Mouse (Mus musculus): ENCODE results near the gene Kcnk15. TPM values are rescaled to one million over a fixed set of nuclear protein-coding genes. Genes with fewer than 3 reads are reported as not detected.

Gene Kcnk15
- total and polyA plus RNA-seq, 2 experiments from 2014 or later, result 0.11 to 0.12 TPM

DNA sequence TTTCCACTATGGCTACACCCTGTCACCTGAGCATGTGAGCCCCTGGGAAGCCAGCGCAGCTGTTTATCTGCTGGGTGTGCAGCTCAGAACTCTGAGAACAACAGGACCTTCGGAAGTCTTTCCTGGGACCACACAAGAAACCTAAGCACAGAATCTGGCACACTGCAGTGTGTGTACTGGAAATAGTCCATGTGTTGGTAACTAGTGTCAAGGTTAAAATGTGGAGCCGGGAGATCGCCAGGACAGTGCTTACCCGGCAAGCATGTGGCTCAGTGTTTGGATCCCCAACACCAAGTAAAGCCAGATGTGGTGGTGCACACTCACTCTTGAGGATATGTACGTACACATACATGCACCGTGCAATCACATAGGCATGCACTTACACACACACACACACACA, 47.6 kb downstream of the Kcnk15 start:
- no peak for TF ChIP-seq CTCF (IDR thresholded peaks at IDR 0.05)
- 92% methylated on average over 7 of the region's 7 CpGs for WGBS
- no peaks in the 10 kb centered on the region for H3K27me3 ChIP-seq (ENCODE audit: insufficient read depth, low read length)

DNA sequence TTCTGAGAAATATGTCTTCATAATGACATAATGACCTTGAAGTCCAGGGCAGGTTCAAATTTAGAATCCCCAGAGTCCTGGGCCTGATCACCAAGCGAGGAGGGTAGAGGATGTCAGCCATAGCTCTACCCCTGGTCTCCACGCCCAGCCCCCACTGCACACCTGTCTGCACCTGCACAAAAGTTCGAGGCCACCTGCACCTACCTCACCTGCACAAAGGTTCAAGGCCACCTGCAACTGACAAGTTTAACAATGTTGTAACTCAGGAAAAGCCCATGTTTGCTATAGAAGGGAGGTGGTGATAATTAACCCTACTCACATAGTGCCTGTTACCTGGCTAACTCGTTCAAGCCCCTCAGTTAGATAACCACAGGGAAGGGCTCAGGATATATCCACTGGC, 49.0 kb downstream of the Kcnk15 start:
- WGBS, result 87% methylated on average over 4 of the region's 4 CpGs
- Histone ChIP-seq H3K36me3 (ENCODE audit: insufficient read depth, low read length) (no peaks in the 10 kb centered on the region), H3K9ac (replicated peaks; ENCODE audit: low read length, poor library complexity, severe bottlenecking) (no peak overlapping the region), H3K27me3 (ENCODE audit: insufficient read depth, low read length) (no peaks in the 10 kb centered on the region), H3K4me2 (ENCODE audit: low read depth, low read length, poor library complexity, severe bottlenecking) (no peak overlapping the region), H3K4me1 (ENCODE audit: insufficient read depth, low read length) (peaks cover 4% of the 10 kb centered on the region; the same call in 1 of the 2 replicates), H3K27ac (ENCODE audit: low read depth, low read length) (no peak overlapping the region), H3K9me3 (ENCODE audit: low read length) (no peaks in the 10 kb centered on the region), H3K4me3 (ENCODE audit: low read depth, low read length) (no peak overlapping the region)
- ATAC-seq (ENCODE audit: low FRiP score) (no peak), DNase-seq (ENCODE audit: low spot score) (no peak)
- no peak for TF ChIP-seq CTCF (IDR thresholded peaks at IDR 0.05)

More for the DNA sequence above, 47.6 kb downstream of the Kcnk15 start:
- Histone ChIP-seq H3K4me3 (ENCODE audit: low read depth, low read length) (no peak overlapping the region), H3K4me2 (ENCODE audit: low read depth, low read length, poor library complexity, severe bottlenecking) (no peak overlapping the region), H3K4me1 (ENCODE audit: insufficient read depth, low read length) (peaks cover 4% of the 10 kb centered on the region; the same call in 1 of the 2 replicates), H3K9ac (replicated peaks; ENCODE audit: low read length, poor library complexity, severe bottlenecking) (no peak overlapping the region), H3K27ac (ENCODE audit: low read depth, low read length) (no peak overlapping the region), H3K36me3 (ENCODE audit: insufficient read depth, low read length) (no peaks in the 10 kb centered on the region), H3K9me3 (ENCODE audit: low read length) (no peaks in the 10 kb centered on the region)
- DNase-seq (ENCODE audit: low spot score), result no peak
- no peak for ATAC-seq (ENCODE audit: low FRiP score)

GRCm38 (mm10) chr2:163903461-163903860, 50.0 kb downstream of the Kcnk15 start:
- Histone ChIP-seq H3K9me3 (ENCODE audit: low read length) (no peaks in the 10 kb centered on the region), H3K4me1 (ENCODE audit: insufficient read depth, low read length) (peaks cover 4% of the 10 kb centered on the region; the same call in 1 of the 2 replicates), H3K36me3 (ENCODE audit: insufficient read depth, low read length) (no peaks in the 10 kb centered on the region), H3K27me3 (ENCODE audit: insufficient read depth, low read length) (no peaks in the 10 kb centered on the region), H3K4me2 (ENCODE audit: low read depth, low read length, poor library complexity, severe bottlenecking) (no peak overlapping the region), H3K9ac (replicated peaks; ENCODE audit: low read length, poor library complexity, severe bottlenecking) (no peak overlapping the region), H3K4me3 (ENCODE audit: low read depth, low read length) (no peak overlapping the region), H3K27ac (ENCODE audit: low read depth, low read length) (no peak overlapping the region)
- 48% methylated on average over 11 of the region's 11 CpGs for WGBS
- TF ChIP-seq CTCF (IDR thresholded peaks at IDR 0.05), result no peak
- ATAC-seq (ENCODE audit: low FRiP score), result no peak
- no peak for DNase-seq (ENCODE audit: low spot score)

- no peak for ATAC-seq (ENCODE audit: low FRiP score)
- Histone ChIP-seq H3K9me3 (ENCODE audit: low read length) (no peaks in the 10 kb centered on the region), H3K9ac (replicated peaks; ENCODE audit: low read length, poor library complexity, severe bottlenecking) (no peak overlapping the region), H3K4me1 (ENCODE audit: insufficient read depth, low read length) (peaks cover 4% of the 10 kb centered on the region; the same call in 1 of the 2 replicates), H3K4me2 (ENCODE audit: low read depth, low read length, poor library complexity, severe bottlenecking) (no peak overlapping the region), H3K27me3 (ENCODE audit: insufficient read depth, low read length) (no peaks in the 10 kb centered on the region), H3K4me3 (ENCODE audit: low read depth, low read length) (no peak overlapping the region), H3K27ac (ENCODE audit: low read depth, low read length) (no peak overlapping the region), H3K36me3 (ENCODE audit: insufficient read depth, low read length) (no peaks in the 10 kb centered on the region)
- TF ChIP-seq CTCF (IDR thresholded peaks at IDR 0.05), result no peak
- no peak for DNase-seq (ENCODE audit: low spot score)
- WGBS, result 76% methylated on average over 4 of the region's 4 CpGs
Observed at GRCm38 (mm10) chr2:163904323-163904722, 50.9 kb downstream of the Kcnk15 start.

GRCm38 (mm10) chr2:163907131-163907530, 53.7 kb downstream of the Kcnk15 start:
- TF ChIP-seq CTCF (IDR thresholded peaks at IDR 0.05), result no peak
- Histone ChIP-seq H3K9ac (replicated peaks; ENCODE audit: low read length, poor library complexity, severe bottlenecking) (no peak overlapping the region), H3K27ac (ENCODE audit: low read depth, low read length) (no peak overlapping the region), H3K4me3 (ENCODE audit: low read depth, low read length) (no peak overlapping the region), H3K4me2 (ENCODE audit: low read depth, low read length, poor library complexity, severe bottlenecking) (no peak overlapping the region), H3K9me3 (ENCODE audit: low read length) (no peaks in the 10 kb centered on the region), H3K36me3 (ENCODE audit: insufficient read depth, low read length) (no peaks in the 10 kb centered on the region), H3K27me3 (ENCODE audit: insufficient read depth, low read length) (no peaks in the 10 kb centered on the region), H3K4me1 (ENCODE audit: insufficient read depth, low read length) (no peaks in the 10 kb centered on the region)
- DNase-seq (ENCODE audit: low spot score) (no peak), ATAC-seq (ENCODE audit: low FRiP score) (no peak)
- 74% methylated on average over 5 of the region's 5 CpGs for WGBS

Other genes starting within 250 kb of the Kcnk15 start
- 96.1 and 101 TPM in 2 replicates for gene Serinc3, start 208.5 kb upstream of the Kcnk15 start, total RNA-seq (2014; rRNA removed)
- 35.9 and 36.9 TPM in 2 replicates for gene Serinc3, start 208.5 kb upstream of the Kcnk15 start, polyA plus RNA-seq (2015; fragmentation: Nextera tagmentation; extraction: Ambion mirVana)
- 90.5 and 102 TPM in 2 replicates for gene Pkig, start 195.3 kb upstream of the Kcnk15 start, total RNA-seq (2014; rRNA removed)
- 153 and 161 TPM in 2 replicates for gene Pkig, start 195.3 kb upstream of the Kcnk15 start, polyA plus RNA-seq (2015; fragmentation: Nextera tagmentation; extraction: Ambion mirVana)
- gene Ada, start 103.4 kb upstream of the Kcnk15 start, total RNA-seq (2014; rRNA removed), result 1.4 and 2.6 TPM in 2 replicates
- 3.7 and 3.8 TPM in 2 replicates for gene Ada, start 103.4 kb upstream of the Kcnk15 start, polyA plus RNA-seq (2015; fragmentation: Nextera tagmentation; extraction: Ambion mirVana)
- gene Ccn5, start 32.8 kb upstream of the Kcnk15 start, total RNA-seq (2014; rRNA removed), result 0.19 and 0.22 TPM in 2 replicates
- gene Ccn5, start 32.8 kb upstream of the Kcnk15 start, polyA plus RNA-seq (2015; fragmentation: Nextera tagmentation; extraction: Ambion mirVana), result 0.32 and 0.69 TPM in 2 replicates
- 85.1 and 85.3 TPM in 2 replicates for gene Rims4, start 65.0 kb downstream of the Kcnk15 start, total RNA-seq (2014; rRNA removed)
- gene Rims4, start 65.0 kb downstream of the Kcnk15 start, polyA plus RNA-seq (2015; fragmentation: Nextera tagmentation; extraction: Ambion mirVana), result 18.4 and 22.8 TPM in 2 replicates
- 160 and 223 TPM in 2 replicates for gene Ywhab, start 141.3 kb downstream of the Kcnk15 start, total RNA-seq (2014; rRNA removed)
- gene Ywhab, start 141.3 kb downstream of the Kcnk15 start, polyA plus RNA-seq (2015; fragmentation: Nextera tagmentation; extraction: Ambion mirVana), result 649 and 656 TPM in 2 replicates
- 0.22 TPM in 1 of 2 replicates, not detected in the other for gene Pabpc1l, start 171.8 kb downstream of the Kcnk15 start, total RNA-seq (2014; rRNA removed)
- 2.0 and 2.8 TPM in 2 replicates for gene Pabpc1l, start 171.8 kb downstream of the Kcnk15 start, polyA plus RNA-seq (2015; fragmentation: Nextera tagmentation; extraction: Ambion mirVana)
- gene Stk4, start 216.7 kb downstream of the Kcnk15 start, total RNA-seq (2014; rRNA removed), result 24.6 and 28.3 TPM in 2 replicates
- 11.1 and 13.7 TPM in 2 replicates for gene Stk4, start 216.7 kb downstream of the Kcnk15 start, polyA plus RNA-seq (2015; fragmentation: Nextera tagmentation; extraction: Ambion mirVana)
- 32.4 and 34.7 TPM in 2 replicates for gene Tomm34, start 217.5 kb downstream of the Kcnk15 start, total RNA-seq (2014; rRNA removed)
- 45.3 and 46.7 TPM in 2 replicates for gene Tomm34, start 217.5 kb downstream of the Kcnk15 start, polyA plus RNA-seq (2015; fragmentation: Nextera tagmentation; extraction: Ambion mirVana)

Measured in midbrain, postnatal 0 days (tissue).